Mouse (Mus musculus) lung, postnatal 36 days (tissue): Measurements from ENCODE around the gene Adora3.

Experiments used
- DNase-seq: peaks from one replicate; pipeline ENCODE4 v3.0.0; 2022; ENCODE audit warnings: mixed read lengths

The Adora3 gene

DNA sequence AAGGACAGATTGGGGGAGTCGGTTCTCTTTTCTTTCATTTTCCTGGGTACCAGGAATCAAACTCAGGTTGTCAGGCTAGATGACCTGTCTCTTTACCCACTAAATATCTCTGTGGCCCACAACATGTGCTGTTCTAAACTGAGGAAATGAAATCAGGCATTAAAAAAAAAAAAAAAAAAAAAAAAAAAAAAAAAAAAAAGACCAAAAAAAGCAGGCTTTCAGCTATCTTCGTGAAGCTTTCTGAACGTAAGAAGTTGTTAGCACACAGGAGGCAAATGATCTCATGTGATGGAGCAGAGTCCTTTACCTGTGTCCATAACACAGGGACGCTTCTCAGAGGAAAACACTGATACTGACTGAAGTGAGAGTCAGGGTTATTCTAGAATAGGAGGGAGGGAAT lies 65.5 kb downstream of the Adora3 start:
- DNase-seq, result no peak

DNA sequence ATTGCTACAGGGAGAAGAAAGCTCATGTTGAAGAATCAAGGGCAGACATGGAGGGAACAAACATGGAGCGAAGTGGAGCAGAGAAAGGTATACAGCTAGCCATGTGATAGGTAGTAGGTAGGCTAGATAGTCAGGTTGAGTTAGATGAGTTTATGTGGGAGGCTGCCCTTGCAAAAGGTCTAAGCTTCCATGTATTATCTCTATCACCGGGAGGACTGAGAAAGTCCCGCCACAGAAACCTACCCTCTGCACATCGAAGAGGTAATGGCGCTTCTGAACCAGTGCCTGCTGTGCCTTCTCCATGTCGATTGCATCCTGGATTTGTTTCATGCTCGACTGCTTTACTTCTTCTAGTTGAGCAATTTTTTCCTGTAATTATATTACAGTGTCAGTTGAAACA lies 80.7 kb downstream of the Adora3 start:
- no peak for DNase-seq

DNA sequence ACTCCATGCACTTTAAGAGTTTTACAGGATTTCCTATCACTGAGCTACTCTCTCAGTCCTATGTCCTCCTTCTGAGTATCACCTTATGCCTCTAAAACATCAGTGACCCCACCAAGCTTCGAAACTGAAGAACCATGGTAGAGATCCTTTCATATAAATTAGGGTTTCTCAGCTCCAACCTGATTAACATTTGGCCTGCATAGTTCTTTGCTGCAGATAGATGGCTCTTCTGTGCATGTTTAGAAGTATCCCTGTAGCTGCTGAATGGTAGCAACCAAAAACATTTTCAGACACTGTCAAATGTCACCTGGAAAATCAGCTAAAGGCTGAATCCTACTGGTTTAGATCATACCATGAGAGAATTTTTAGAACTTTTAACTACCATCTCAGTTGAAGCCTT lies 86.6 kb downstream of the Adora3 start:
- no peak for DNase-seq

DNA sequence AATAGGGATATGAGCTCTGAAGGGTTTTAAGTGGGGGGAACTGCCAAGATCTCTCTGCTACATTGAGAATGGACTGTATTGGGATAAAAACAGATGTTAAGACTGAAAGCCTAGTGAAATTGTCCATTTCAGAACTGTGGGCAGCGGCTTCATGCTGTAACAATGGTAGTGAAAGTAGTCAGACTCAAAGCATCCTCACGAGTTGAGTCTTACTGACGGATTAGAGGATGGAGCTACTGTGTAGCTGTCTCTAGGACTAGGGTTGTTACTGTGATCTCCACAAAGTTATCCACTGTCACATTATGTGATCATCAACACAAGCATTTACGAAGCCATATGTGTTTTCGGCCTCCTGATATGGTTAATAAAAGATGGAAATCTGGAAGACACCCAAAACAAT lies 87.5 kb downstream of the Adora3 start:
- no peak for DNase-seq
